Mouse (Mus musculus): ENCODE data around the gene Fgf15. TPM values are rescaled to one million over a fixed set of nuclear protein-coding genes. Genes with fewer than 3 reads are reported as not detected.

Gene Fgf15
- polyA plus RNA-seq, 1 experiment from 2014 or later = 19.7 TPM

Other genes starting within 250 kb of the Fgf15 start
- 8.7 and 11.3 TPM in 2 replicates for gene Ano1, start 144.6 kb upstream of the Fgf15 start, polyA plus RNA-seq (2016; fragmentation: Nextera tagmentation; extraction: Ambion mirVana)
- gene Fgf3, start 58.4 kb upstream of the Fgf15 start, polyA plus RNA-seq (2016; fragmentation: Nextera tagmentation; extraction: Ambion mirVana) = 0.96 and 1.3 TPM in 2 replicates
- gene Fgf4, start 49.2 kb upstream of the Fgf15 start, polyA plus RNA-seq (2016; fragmentation: Nextera tagmentation; extraction: Ambion mirVana) = 0.16 TPM in 1 of 2 replicates, not detected in the other
- gene LTO1, start 18.6 kb downstream of the Fgf15 start, polyA plus RNA-seq (2016; fragmentation: Nextera tagmentation; extraction: Ambion mirVana) = 25.4 and 26.0 TPM in 2 replicates
- gene Ccnd1, start 43.4 kb downstream of the Fgf15 start, polyA plus RNA-seq (2016; fragmentation: Nextera tagmentation; extraction: Ambion mirVana) = 191 and 194 TPM in 2 replicates